Mouse (Mus musculus): ENCODE measurements at regions not wholly inside any gene's neighbourhood (a gene's known extent, or its start where the extent isn't known, plus 50 kb on each side); places are given as distances from the start of the nearest gene placed in this dataset.

GRCm38 (mm10) chr12:7905329-7905728 is 72.1 kb upstream of the Apob start:
- TF ChIP-seq POLR2A (IDR thresholded peaks at IDR 0.05; ENCODE audit: borderline replicate concordance, extremely low read depth, low read depth, low read length), result no peak
- TF ChIP-seq CTCF (IDR thresholded peaks at IDR 0.05; ENCODE audit: insufficient read depth, low read length), result no peak
- Histone ChIP-seq H3K4me3 (replicated peaks; ENCODE audit: extremely low read depth, low read depth, low read length) (no peak overlapping the region), H3K4me1 (ENCODE audit: control insufficient read depth, insufficient read depth, low read length) (no peaks in the 10 kb centered on the region)
- 63% methylated on average over 2 of the region's 2 CpGs for WGBS
- DNase-seq, result no peak

DNA sequence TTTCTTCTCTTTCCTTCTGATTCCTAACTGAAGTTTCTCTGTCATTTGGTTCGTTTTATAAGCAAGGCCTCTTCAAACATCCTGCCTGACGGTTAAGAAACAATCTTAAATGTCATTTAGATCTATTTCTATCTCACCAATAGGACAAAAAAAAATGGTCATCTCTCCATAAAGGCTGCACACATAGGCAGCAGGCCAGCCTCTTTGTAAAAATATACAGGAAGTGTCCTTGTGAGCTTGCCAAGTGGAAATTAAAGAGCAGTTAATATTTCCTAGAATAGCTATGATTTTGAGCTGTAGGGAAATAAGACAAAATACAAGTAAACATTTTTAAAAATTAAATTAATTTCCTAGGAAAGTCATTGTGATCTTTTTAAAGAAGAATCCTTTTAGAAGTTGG is 70.6 kb upstream of the Apob start:
- no peak for DNase-seq
- 28% methylated on average over 2 of the region's 2 CpGs for WGBS
- no peaks in the 10 kb centered on the region for H3K4me1 ChIP-seq (ENCODE audit: control insufficient read depth, insufficient read depth, low read length)

GRCm38 (mm10) chr12:7909746-7910360 is 67.6 kb upstream of the Apob start:
- H3K4me3 ChIP-seq (replicated peaks; ENCODE audit: extremely low read depth, low read depth, low read length), result no peak overlapping the region
- 66% methylated on average over 9 of the region's 9 CpGs for whole genome bisulfite sequencing

More for the DNA sequence above, 70.6 kb upstream of the Apob start:
- TF ChIP-seq POLR2A (IDR thresholded peaks at IDR 0.05; ENCODE audit: borderline replicate concordance, extremely low read depth, low read depth, low read length) (no peak), CTCF (IDR thresholded peaks at IDR 0.05; ENCODE audit: insufficient read depth, low read length) (no peak)
- no peak overlapping the region for H3K4me3 ChIP-seq (replicated peaks; ENCODE audit: extremely low read depth, low read depth, low read length)

DNA sequence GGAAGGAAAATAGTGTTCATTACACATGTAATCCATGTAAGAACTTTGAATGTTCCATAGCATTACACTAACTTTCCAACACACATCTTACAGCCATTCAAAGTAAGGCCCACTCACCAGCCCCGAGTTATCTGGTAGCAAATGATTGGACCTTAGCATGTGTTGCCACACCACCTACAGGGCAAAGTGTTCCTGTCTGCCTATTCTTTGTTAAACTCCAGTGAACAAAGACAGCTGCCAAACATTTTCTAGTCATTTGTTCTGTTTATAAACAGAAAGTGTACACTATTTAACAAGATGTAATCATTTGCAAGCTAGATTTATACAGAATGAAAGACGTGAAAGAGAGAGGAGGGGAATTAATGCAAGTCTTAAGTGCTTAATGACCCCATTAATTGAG is 66.9 kb upstream of the Apob start:
- no peaks in the 10 kb centered on the region for H3K4me1 ChIP-seq (ENCODE audit: control insufficient read depth, insufficient read depth, low read length)
- TF ChIP-seq POLR2A (IDR thresholded peaks at IDR 0.05; ENCODE audit: borderline replicate concordance, extremely low read depth, low read depth, low read length) (no peak), CTCF (IDR thresholded peaks at IDR 0.05; ENCODE audit: insufficient read depth, low read length) (no peak)
- H3K4me3 ChIP-seq (replicated peaks; ENCODE audit: extremely low read depth, low read depth, low read length), result no peak overlapping the region
- 36% methylated on average over 2 of the region's 2 CpGs for WGBS
- no peak for DNase-seq

More at GRCm38 (mm10) chr12:7909746-7910360, 67.6 kb upstream of the Apob start:
- no peak for TF ChIP-seq CTCF (IDR thresholded peaks at IDR 0.05; ENCODE audit: insufficient read depth, low read length)
- TF ChIP-seq POLR2A (IDR thresholded peaks at IDR 0.05; ENCODE audit: borderline replicate concordance, extremely low read depth, low read depth, low read length), result no peak
- no peak for DNase-seq
- H3K4me1 ChIP-seq (ENCODE audit: control insufficient read depth, insufficient read depth, low read length), result no peaks in the 10 kb centered on the region

DNA sequence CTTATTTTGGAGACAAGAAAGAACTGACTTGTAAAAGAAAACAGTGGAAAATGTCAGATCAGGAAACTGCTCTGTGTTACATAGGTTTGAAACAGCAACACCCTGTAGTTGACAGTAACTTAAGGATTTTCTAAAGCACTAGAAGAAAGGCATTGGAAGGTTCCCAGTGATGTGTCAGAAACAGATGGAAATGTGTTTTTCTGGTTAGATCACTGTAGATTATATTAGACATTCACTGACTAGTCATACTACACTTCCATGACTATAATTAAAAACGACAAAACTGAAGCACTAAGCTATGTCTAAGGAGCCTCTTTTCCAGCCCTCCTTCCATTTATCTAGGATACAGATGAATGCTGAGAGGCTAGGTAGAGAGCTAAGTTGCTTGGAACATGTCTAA is 59.1 kb upstream of the Apob start:
- Histone ChIP-seq H3K4me1 (ENCODE audit: control insufficient read depth, insufficient read depth, low read length) (no peaks in the 10 kb centered on the region), H3K4me3 (replicated peaks; ENCODE audit: extremely low read depth, low read depth, low read length) (no peak overlapping the region)
- TF ChIP-seq POLR2A (IDR thresholded peaks at IDR 0.05; ENCODE audit: borderline replicate concordance, extremely low read depth, low read depth, low read length) (no peak), CTCF (IDR thresholded peaks at IDR 0.05; ENCODE audit: insufficient read depth, low read length) (no peak)
- 58% methylated on average over 1 of the region's 1 CpGs for WGBS
- no peak for DNase-seq

- no peak overlapping the region for H3K4me3 ChIP-seq (replicated peaks; ENCODE audit: extremely low read depth, low read depth, low read length)
- TF ChIP-seq CTCF (IDR thresholded peaks at IDR 0.05; ENCODE audit: insufficient read depth, low read length), result no peak
- TF ChIP-seq POLR2A (IDR thresholded peaks at IDR 0.05; ENCODE audit: borderline replicate concordance, extremely low read depth, low read depth, low read length), result no peak
- no peak for DNase-seq
- 77% methylated on average over 4 of the region's 4 CpGs for WGBS
- H3K4me1 ChIP-seq (ENCODE audit: control insufficient read depth, insufficient read depth, low read length), result no peaks in the 10 kb centered on the region
These were observed 58.3 kb upstream of the Apob start for GRCm38 (mm10) chr12:7918967-7919708.

DNA sequence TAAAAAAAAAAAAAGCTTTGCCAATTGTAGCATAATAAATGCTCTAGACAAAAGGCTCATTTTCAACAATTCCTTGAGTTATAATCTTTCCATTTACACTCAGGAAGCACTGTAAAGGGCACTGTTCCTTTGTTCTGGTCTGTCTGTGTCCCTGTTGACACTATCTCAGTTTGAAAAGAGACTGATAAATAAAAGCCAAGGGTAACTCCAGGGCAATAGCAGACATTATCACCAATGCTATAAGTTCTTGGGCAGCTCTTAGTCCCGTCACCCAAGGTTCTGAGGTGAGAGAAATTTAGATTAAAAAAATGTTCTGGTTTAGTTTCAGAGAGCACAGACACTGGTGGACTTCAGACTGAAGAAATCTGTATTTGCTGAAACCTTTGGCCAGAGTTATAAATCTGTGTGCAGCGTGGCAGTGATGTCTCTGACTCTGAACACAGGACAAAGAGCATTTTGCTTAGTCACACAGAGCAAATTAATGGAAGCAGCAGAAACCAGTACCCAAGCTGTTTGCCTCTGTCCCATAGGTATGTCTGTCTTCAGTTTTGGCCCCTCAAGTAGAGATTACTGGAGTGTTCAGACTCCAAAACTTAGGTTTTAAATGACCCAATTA is 57.6 kb upstream of the Apob start:
- TF ChIP-seq POLR2A (IDR thresholded peaks at IDR 0.05; ENCODE audit: borderline replicate concordance, extremely low read depth, low read depth, low read length), result no peak
- TF ChIP-seq CTCF (IDR thresholded peaks at IDR 0.05; ENCODE audit: insufficient read depth, low read length), result no peak
- no peaks in the 10 kb centered on the region for H3K4me1 ChIP-seq (ENCODE audit: control insufficient read depth, insufficient read depth, low read length)
- WGBS, result 72% methylated on average over 2 of the region's 2 CpGs
- no peak overlapping the region for H3K4me3 ChIP-seq (replicated peaks; ENCODE audit: extremely low read depth, low read depth, low read length)
- no peak for DNase-seq

DNA sequence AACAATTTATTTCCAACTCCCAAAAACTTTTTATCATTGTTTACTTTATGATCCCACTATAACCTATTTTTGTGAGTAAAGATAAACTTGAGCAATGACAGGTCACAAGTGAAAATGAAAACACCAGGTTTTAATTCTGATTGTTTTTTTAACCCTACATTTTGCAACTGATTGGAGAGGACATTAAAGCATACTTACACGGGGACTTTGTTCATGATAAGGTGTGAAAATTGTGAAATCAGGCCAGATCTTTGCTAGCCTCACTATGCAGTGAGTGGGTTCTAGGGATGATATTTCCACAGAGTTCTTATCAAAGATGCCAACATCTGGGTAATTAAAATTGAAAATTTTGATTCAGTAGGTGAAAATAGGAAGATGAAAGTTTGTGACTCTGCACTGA is 56.6 kb upstream of the Apob start:
- TF ChIP-seq POLR2A (IDR thresholded peaks at IDR 0.05; ENCODE audit: borderline replicate concordance, extremely low read depth, low read depth, low read length) (no peak), CTCF (IDR thresholded peaks at IDR 0.05; ENCODE audit: insufficient read depth, low read length) (no peak)
- Histone ChIP-seq H3K4me3 (replicated peaks; ENCODE audit: extremely low read depth, low read depth, low read length) (no peak overlapping the region), H3K4me1 (ENCODE audit: control insufficient read depth, insufficient read depth, low read length) (no peaks in the 10 kb centered on the region)
- no peak for DNase-seq
- WGBS, result 58% methylated on average over 1 of the region's 1 CpGs
